Mouse (Mus musculus) E14TG2a.4 (cell line): Measurements from ENCODE around the gene Slc25a4.
A peak's percentile ranks its signal among the peaks of the same experiment; 100 is the strongest.

Experiments used
- H3K27me3 ChIP-seq: 2 replicates; pipeline ENCODE4 v1.6.1; 2014; ENCODE audit warnings: low read length, control low read depth; ENCODE audit not compliant: insufficient read depth
- H3K36me3 ChIP-seq: 2 replicates; pipeline ENCODE4 v1.6.1; 2014; ENCODE audit warnings: low read length, control low read depth; ENCODE audit not compliant: insufficient read depth
- H3K4me1 ChIP-seq: replicated peaks from 2 replicates; pipeline ENCODE4 v1.6.1; 2014; ENCODE audit warnings: low read depth, low read length, control low read depth
- H3K4me3 ChIP-seq: replicated peaks from 2 replicates; pipeline ENCODE4 v1.5.1; 2014; ENCODE audit warnings: mild to moderate bottlenecking, low read length
- H3K9me3 ChIP-seq: 2 replicates; pipeline ENCODE4 v1.6.1; 2014; ENCODE audit warnings: low read length, control low read depth
- CTCF ChIP-seq: conservative IDR thresholded peaks from 2 replicates; pipeline ENCODE4 v1.5.1; 2014; ENCODE audit warnings: low read length
- NANOG ChIP-seq: IDR thresholded peaks from 2 replicates; pipeline ENCODE4 v1.6.1; 2014; ENCODE audit warnings: borderline replicate concordance, low read length, mixed read lengths
- POU5F1 ChIP-seq: IDR thresholded peaks from 2 replicates; pipeline ENCODE4 v1.6.1; 2014; ENCODE audit warnings: low read length, borderline replicate concordance

Gene Slc25a4

DNA sequence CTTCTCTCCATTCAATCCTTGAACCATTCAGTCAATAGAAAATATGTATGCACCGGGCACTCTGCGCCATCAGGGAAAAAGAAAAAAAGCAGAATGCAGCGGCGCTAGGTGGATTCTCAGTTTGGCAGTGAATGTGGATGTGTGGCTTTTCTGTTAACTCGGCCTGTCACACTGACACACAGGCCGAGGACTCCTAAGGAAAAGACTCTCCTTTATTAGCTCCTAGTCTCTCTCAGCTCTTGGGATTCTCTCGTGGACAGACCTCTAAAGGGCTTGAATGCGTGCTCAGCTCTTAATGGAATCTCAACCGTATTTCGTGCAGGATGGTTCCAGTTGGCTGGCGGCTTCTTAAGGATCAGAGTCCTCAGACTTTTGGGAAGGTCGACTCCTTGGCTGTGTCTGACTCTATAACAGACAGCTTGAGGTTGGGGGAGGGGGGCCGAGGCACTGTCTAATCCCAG, 557 bp upstream of the Slc25a4 start:
- Histone ChIP-seq H3K27me3 (peaks cover 64% of the 10 kb centered on the region), H3K4me3 (peak overlapping the region; percentile 82), H3K36me3 (peaks cover 35% of the 10 kb centered on the region), H3K4me1 (peaks cover 48% of the 10 kb centered on the region), H3K9me3 (peaks cover 10% of the 10 kb centered on the region; the same call in 1 of the 2 replicates)
- no peak for TF ChIP-seq POU5F1
- TF ChIP-seq NANOG = no peak
- no peak for TF ChIP-seq CTCF

DNA sequence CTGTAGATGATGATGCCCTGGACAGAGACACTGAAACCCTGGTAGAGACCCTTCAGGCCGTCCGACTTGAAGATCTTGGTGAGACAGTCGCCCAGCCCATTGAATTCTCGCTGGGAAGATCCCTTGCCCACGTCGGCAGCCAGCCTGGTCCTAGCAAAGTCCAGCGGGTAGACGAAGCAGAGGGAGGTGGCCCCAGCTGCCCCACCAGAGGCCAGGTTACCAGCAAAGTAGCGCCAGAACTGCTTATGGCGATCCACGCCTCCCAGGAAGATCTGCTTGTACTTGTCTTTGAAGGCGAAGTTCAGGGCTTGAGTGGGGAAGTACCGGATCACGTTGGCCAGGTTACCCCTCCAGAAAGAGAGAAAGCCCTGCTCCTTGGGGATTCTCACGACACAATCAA, 2.0 kb downstream of the Slc25a4 start:
- Histone ChIP-seq H3K4me3 (peak overlapping the region; percentile 82), H3K36me3 (peaks cover 59% of the 10 kb centered on the region), H3K4me1 (peaks cover 59% of the 10 kb centered on the region), H3K27me3 (peaks cover 46% of the 10 kb centered on the region), H3K9me3 (no peaks in the 10 kb centered on the region)
- TF ChIP-seq POU5F1 = no peak
- no peak for TF ChIP-seq CTCF

- 0 out of 2 replicates have a peak overlapping the region, but pooled peaks have one; percentile 82 for H3K4me3 ChIP-seq
- peaks cover 59% of the 10 kb centered on the region for H3K36me3 ChIP-seq
- H3K4me1 ChIP-seq = peaks cover 56% of the 10 kb centered on the region
- H3K9me3 ChIP-seq = no peaks in the 10 kb centered on the region
- peaks cover 43% of the 10 kb centered on the region for H3K27me3 ChIP-seq
- no peak for TF ChIP-seq NANOG
- TF ChIP-seq CTCF = no peak
- TF ChIP-seq POU5F1 = no peak
Measured at GRCm38 (mm10) chr8:46208354-46208753, 2.7 kb downstream of the Slc25a4 start.

DNA sequence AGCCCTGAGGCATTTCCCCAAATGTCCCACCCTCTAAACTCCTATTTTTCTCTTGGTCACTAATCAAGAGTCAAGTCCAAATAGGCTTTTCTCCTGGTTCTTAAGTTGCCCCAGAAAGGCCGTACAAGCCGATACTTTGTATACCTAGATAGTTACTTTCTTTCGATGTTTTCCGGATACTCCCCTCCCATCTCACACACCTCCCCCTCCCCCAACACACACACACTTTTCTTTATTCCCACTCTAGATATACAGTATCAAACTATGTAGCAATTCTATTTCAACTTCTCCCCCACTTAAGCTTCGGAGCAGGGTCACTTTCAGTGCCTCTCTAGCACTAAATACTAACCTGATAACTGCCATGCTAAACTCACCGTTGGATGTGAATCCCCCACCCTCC, 5.0 kb downstream of the Slc25a4 start:
- Histone ChIP-seq H3K9me3 (no peaks in the 10 kb centered on the region), H3K4me1 (peaks cover 40% of the 10 kb centered on the region), H3K4me3 (no peak overlapping the region), H3K27me3 (peaks cover 26% of the 10 kb centered on the region), H3K36me3 (peaks cover 65% of the 10 kb centered on the region)
- TF ChIP-seq NANOG = no peak
- no peak for TF ChIP-seq POU5F1
- TF ChIP-seq CTCF = no peak

DNA sequence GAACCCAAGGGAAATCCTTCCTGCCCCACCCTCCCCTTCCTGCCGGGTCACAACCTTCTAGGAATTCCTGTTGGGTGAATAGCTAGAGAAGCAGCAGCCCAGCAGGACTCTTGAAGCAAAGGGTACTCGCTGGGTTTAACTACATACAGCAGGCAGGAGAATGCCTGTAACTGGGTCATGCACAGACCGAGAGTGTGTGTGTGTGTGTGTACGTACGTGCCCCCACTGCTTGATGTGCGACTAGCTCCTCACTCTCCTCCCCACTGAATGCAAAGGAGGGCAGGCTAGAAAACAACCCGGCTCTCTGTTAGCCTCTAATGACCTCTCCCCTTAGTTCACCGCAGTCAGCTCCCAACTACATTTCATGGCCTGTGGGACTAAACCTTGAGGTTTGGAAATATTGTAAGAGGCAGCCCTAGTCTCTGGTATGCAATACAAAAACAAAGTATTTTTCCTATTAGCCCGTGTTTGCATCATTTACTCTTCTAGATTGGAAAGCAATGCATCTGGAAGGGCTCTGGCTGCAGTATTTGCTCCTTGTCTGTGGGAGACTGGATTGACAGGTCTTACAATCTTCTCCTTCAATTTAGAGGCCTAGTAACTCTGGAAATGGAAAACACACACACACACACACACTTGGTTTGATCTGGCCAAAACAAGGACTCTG, 6.0 kb downstream of the Slc25a4 start:
- H3K9me3 ChIP-seq = no peaks in the 10 kb centered on the region
- H3K27me3 ChIP-seq = peaks cover 23% of the 10 kb centered on the region
- TF ChIP-seq NANOG = no peak
- peaks cover 64% of the 10 kb centered on the region for H3K36me3 ChIP-seq
- peaks cover 37% of the 10 kb centered on the region for H3K4me1 ChIP-seq
- H3K4me3 ChIP-seq = no peak overlapping the region

- Histone ChIP-seq H3K4me1 (peaks cover 29% of the 10 kb centered on the region), H3K27me3 (peaks cover 15% of the 10 kb centered on the region), H3K9me3 (no peaks in the 10 kb centered on the region), H3K4me3 (no peak overlapping the region), H3K36me3 (peaks cover 56% of the 10 kb centered on the region)
- TF ChIP-seq CTCF (no peak), NANOG (no peak), POU5F1 (no peak)
Measured at GRCm38 (mm10) chr8:46204301-46204700, 6.8 kb downstream of the Slc25a4 start.

DNA sequence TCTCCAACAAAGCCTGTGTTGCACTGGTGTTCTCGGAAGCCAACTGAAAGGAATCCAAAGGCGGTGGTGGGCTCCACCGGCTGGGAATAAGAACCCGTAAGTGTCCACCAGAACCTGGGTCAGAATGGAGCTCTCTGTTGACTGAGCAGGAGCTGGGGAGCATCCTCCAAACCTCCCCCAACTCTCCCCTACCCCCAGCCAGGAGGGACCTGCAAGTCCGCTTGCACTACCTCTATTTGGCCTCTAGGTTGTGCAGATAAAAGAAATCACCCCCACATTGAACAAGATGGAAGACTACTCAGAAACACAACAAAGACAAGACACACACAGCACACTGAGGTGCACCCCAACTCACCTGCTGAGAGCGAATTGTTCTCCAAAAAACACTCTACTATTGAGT, 8.7 kb downstream of the Slc25a4 start:
- no peaks in the 10 kb centered on the region for H3K9me3 ChIP-seq
- peaks cover 37% of the 10 kb centered on the region for H3K36me3 ChIP-seq
- H3K4me3 ChIP-seq = no peak overlapping the region
- H3K27me3 ChIP-seq = peaks cover 4% of the 10 kb centered on the region; the same call in 1 of the 2 replicates
- peaks cover 22% of the 10 kb centered on the region for H3K4me1 ChIP-seq
- TF ChIP-seq CTCF (peak; percentile 75), NANOG (no peak), POU5F1 (no peak)

GRCm38 (mm10) chr8:46197673-46198072, 13.4 kb downstream of the Slc25a4 start:
- no peak overlapping the region for H3K4me3 ChIP-seq
- H3K9me3 ChIP-seq = no peaks in the 10 kb centered on the region
- H3K27me3 ChIP-seq = peaks cover 3% of the 10 kb centered on the region; the same call in 1 of the 2 replicates
- H3K36me3 ChIP-seq = peaks cover 15% of the 10 kb centered on the region; the same call in 1 of the 2 replicates
- TF ChIP-seq NANOG (no peak), POU5F1 (no peak), CTCF (no peak)
- H3K4me1 ChIP-seq = peaks cover 12% of the 10 kb centered on the region

DNA sequence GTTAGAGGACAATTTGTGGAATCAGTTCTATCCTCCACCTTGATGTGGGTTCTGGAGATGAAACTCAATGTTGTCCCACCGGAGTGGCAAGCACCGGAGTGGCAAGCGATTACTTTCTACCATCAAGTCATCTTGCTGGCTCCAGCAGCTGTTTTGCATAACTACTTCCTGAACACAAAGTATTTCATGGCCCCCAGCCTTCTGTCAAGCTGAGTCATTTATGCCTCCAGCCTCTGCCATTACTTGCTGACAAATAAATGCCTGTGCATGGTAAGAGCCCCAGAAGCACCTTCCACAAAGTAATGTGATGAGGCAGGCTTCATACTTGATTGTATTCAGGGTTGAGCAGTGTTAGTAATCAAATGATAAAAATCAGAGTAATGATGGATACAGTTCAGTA, 14.2 kb downstream of the Slc25a4 start:
- H3K9me3 ChIP-seq = no peaks in the 10 kb centered on the region
- H3K36me3 ChIP-seq = peaks cover 15% of the 10 kb centered on the region; the same call in 1 of the 2 replicates
- TF ChIP-seq CTCF (no peak), POU5F1 (no peak), NANOG (no peak)
- H3K4me1 ChIP-seq = peaks cover 12% of the 10 kb centered on the region
- H3K27me3 ChIP-seq = peaks cover 3% of the 10 kb centered on the region; the same call in 1 of the 2 replicates
- H3K4me3 ChIP-seq = no peak overlapping the region
